Mouse (Mus musculus): ENCODE measurements around the gene Ccdc81. TPM values are rescaled to one million over a fixed set of nuclear protein-coding genes. Genes with fewer than 3 reads are reported as not detected.

Ccdc81 gene
- total RNA-seq (2014; fragmentation: Nextera tagmentation) (not detected in 2 replicates), total RNA-seq (2017) (not detected in 2 replicates), polyA plus RNA-seq (2012) (not detected in 2 replicates)

GRCm38 (mm10) chr7:89903442-89904343 is at the start of gene Ccdc81:
Gene Ccdc81, minus strand, starts transcription at chr7:89903629.
- H3K4me1 ChIP-seq (ENCODE audit: insufficient read depth, low read depth, low read length) = no peaks in the 10 kb centered on the region; the same call in 1 of the 2 replicates
- no peak for ATAC-seq (ENCODE audit: extremely low read depth, insufficient number of reproducible peaks, low FRiP score, poor library complexity, severe bottlenecking)
- H3K36me3 ChIP-seq (replicated peaks) = no peaks in the 10 kb centered on the region
- no peak within 1 kb of the TSS for H3K4me3 ChIP-seq (ENCODE audit: low read depth, low read length)
- H3K27me3 ChIP-seq (ENCODE audit: insufficient read depth, low read length) = peaks cover 12% of the 10 kb centered on the region
- H3K9me3 ChIP-seq (replicated peaks) = no peaks in the 10 kb centered on the region
- TF ChIP-seq GATA1 (IDR thresholded peaks at IDR 0.05; ENCODE audit: borderline replicate concordance, low read length) = no peak
- no peak for TF ChIP-seq POLR2AphosphoS5 (IDR thresholded peaks at IDR 0.05; ENCODE audit: insufficient replicate concordance, low read depth, low read length)
- TF ChIP-seq GATA2 (IDR thresholded peaks at IDR 0.05; ENCODE audit: borderline replicate concordance, low read depth, low read length) = no peak
- no peak for TF ChIP-seq CTCF (IDR thresholded peaks at IDR 0.05; ENCODE audit: low read depth, low read length)
- no peak for TF ChIP-seq TAL1 (conservative IDR thresholded peaks at IDR 0.05; ENCODE audit: low read depth, low read length)
- no peak for DNase-seq (ENCODE audit: low spot score)

GRCm38 (mm10) chr7:89949403-89949802 is 46.0 kb upstream of the Ccdc81 start:
- DNase-seq (ENCODE audit: low spot score) (no peak), ATAC-seq (ENCODE audit: extremely low read depth, insufficient number of reproducible peaks, low FRiP score, poor library complexity, severe bottlenecking) (no peak)
- Histone ChIP-seq H3K27me3 (ENCODE audit: insufficient read depth, low read length) (no peaks in the 10 kb centered on the region), H3K4me1 (ENCODE audit: insufficient read depth, low read depth, low read length) (peaks cover 2% of the 10 kb centered on the region; the same call in 1 of the 2 replicates), H3K36me3 (replicated peaks) (peaks cover 18% of the 10 kb centered on the region), H3K4me3 (ENCODE audit: low read depth, low read length) (no peak overlapping the region), H3K9me3 (replicated peaks) (no peaks in the 10 kb centered on the region)
- TF ChIP-seq GATA1 (IDR thresholded peaks at IDR 0.05; ENCODE audit: borderline replicate concordance, low read length) (no peak), POLR2AphosphoS5 (IDR thresholded peaks at IDR 0.05; ENCODE audit: insufficient replicate concordance, low read depth, low read length) (no peak), TAL1 (conservative IDR thresholded peaks at IDR 0.05; ENCODE audit: low read depth, low read length) (no peak), CTCF (IDR thresholded peaks at IDR 0.05; ENCODE audit: low read depth, low read length) (no peak), GATA2 (IDR thresholded peaks at IDR 0.05; ENCODE audit: borderline replicate concordance, low read depth, low read length) (no peak)

GRCm38 (mm10) chr7:89948026-89948425 is 44.6 kb upstream of the Ccdc81 start:
- ATAC-seq (ENCODE audit: extremely low read depth, insufficient number of reproducible peaks, low FRiP score, poor library complexity, severe bottlenecking) = no peak
- TF ChIP-seq GATA1 (IDR thresholded peaks at IDR 0.05; ENCODE audit: borderline replicate concordance, low read length) (no peak), POLR2AphosphoS5 (IDR thresholded peaks at IDR 0.05; ENCODE audit: insufficient replicate concordance, low read depth, low read length) (no peak), GATA2 (IDR thresholded peaks at IDR 0.05; ENCODE audit: borderline replicate concordance, low read depth, low read length) (no peak), CTCF (IDR thresholded peaks at IDR 0.05; ENCODE audit: low read depth, low read length) (no peak), TAL1 (conservative IDR thresholded peaks at IDR 0.05; ENCODE audit: low read depth, low read length) (no peak)

GRCm38 (mm10) chr7:89940571-89941463 is 37.4 kb upstream of the Ccdc81 start, which contains the start of gene Hikeshi:
Gene Hikeshi, minus strand, starts transcription at chr7:89941204.
- Histone ChIP-seq H3K27me3 (ENCODE audit: insufficient read depth, low read length) (no peaks in the 10 kb centered on the region), H3K4me1 (ENCODE audit: insufficient read depth, low read depth, low read length) (peaks cover 19% of the 10 kb centered on the region), H3K4me3 (ENCODE audit: low read depth, low read length) (peak within 1 kb of the TSS; percentile 92), H3K36me3 (replicated peaks) (peaks cover 11% of the 10 kb centered on the region), H3K9me3 (replicated peaks) (no peaks in the 10 kb centered on the region)
- ATAC-seq (ENCODE audit: extremely low read depth, insufficient number of reproducible peaks, low FRiP score, poor library complexity, severe bottlenecking) (peak; percentile 98), DNase-seq (ENCODE audit: low spot score) (peak; percentile 80)
- TF ChIP-seq GATA2 (IDR thresholded peaks at IDR 0.05; ENCODE audit: borderline replicate concordance, low read depth, low read length) (no peak), GATA1 (IDR thresholded peaks at IDR 0.05; ENCODE audit: borderline replicate concordance, low read length) (no peak), TAL1 (conservative IDR thresholded peaks at IDR 0.05; ENCODE audit: low read depth, low read length) (no peak), POLR2AphosphoS5 (IDR thresholded peaks at IDR 0.05; ENCODE audit: insufficient replicate concordance, low read depth, low read length) (no peak), CTCF (IDR thresholded peaks at IDR 0.05; ENCODE audit: low read depth, low read length) (no peak)

More at GRCm38 (mm10) chr7:89948026-89948425, 44.6 kb upstream of the Ccdc81 start:
- peaks cover 5% of the 10 kb centered on the region for H3K36me3 ChIP-seq (replicated peaks)
- H3K27me3 ChIP-seq (ENCODE audit: insufficient read depth, low read length) = no peaks in the 10 kb centered on the region
- H3K9me3 ChIP-seq (replicated peaks) = no peaks in the 10 kb centered on the region
- no peak for DNase-seq (ENCODE audit: low spot score)
- no peak overlapping the region for H3K4me3 ChIP-seq (ENCODE audit: low read depth, low read length)
- H3K4me1 ChIP-seq (ENCODE audit: insufficient read depth, low read depth, low read length) = peaks cover 2% of the 10 kb centered on the region; the same call in 1 of the 2 replicates

GRCm38 (mm10) chr7:89939497-89940353 is 36.3 kb upstream of the Ccdc81 start:
- no peak for TF ChIP-seq GATA2 (IDR thresholded peaks at IDR 0.05; ENCODE audit: borderline replicate concordance, low read depth, low read length)
- no peak for TF ChIP-seq CTCF (IDR thresholded peaks at IDR 0.05; ENCODE audit: low read depth, low read length)
- TF ChIP-seq TAL1 (conservative IDR thresholded peaks at IDR 0.05; ENCODE audit: low read depth, low read length) = no peak
- no peak for TF ChIP-seq POLR2AphosphoS5 (IDR thresholded peaks at IDR 0.05; ENCODE audit: insufficient replicate concordance, low read depth, low read length)
- Histone ChIP-seq H3K27me3 (ENCODE audit: insufficient read depth, low read length) (no peaks in the 10 kb centered on the region), H3K9me3 (replicated peaks) (no peaks in the 10 kb centered on the region), H3K4me3 (ENCODE audit: low read depth, low read length) (peak overlapping the region; percentile 92), H3K4me1 (ENCODE audit: insufficient read depth, low read depth, low read length) (peaks cover 19% of the 10 kb centered on the region), H3K36me3 (replicated peaks) (peaks cover 17% of the 10 kb centered on the region)
- DNase-seq (ENCODE audit: low spot score) = peak; percentile 8
- ATAC-seq (ENCODE audit: extremely low read depth, insufficient number of reproducible peaks, low FRiP score, poor library complexity, severe bottlenecking) = no peak
